Mouse (Mus musculus) inflammation-experienced regulatory T-cells, adult 6 months (primary cell): ENCODE measurements around the gene 1810065E05Rik. TPM values are rescaled to one million over a fixed set of nuclear protein-coding genes. Genes with fewer than 3 reads are reported as not detected.

Source experiments
- ATAC-seq: one replicate; pipeline ENCODE4 v1.8.0; 2017
- polyA plus RNA-seq, 3 experiments: library from polyadenylated mRNA; unstranded; fragments of 100-300 nt; shearing (Covaris generic); gene quantifications; one replicate each; pipeline ENCODE4 v1.2.1; 2017

Gene 1810065E05Rik
- polyA plus RNA-seq: not detected

DNA sequence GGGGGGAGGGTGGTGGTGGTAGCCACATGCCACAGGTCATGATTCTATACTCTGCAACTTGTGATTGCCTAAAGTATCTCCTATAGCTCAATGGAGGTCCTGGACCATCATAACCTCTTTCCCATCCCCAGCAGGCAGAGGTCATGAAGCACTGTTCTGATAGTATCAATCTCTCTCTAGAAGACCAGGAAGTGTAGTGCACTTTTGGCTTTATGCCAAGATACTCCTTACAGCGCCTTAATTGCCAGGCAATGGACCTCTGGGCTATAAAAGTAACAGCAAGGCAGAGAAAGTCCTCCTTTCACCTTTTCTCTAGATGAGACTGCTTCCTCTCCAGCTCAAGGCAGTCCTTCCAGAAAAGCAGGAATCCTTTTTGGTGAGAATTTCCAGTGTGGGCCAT lies at the start of gene 1810065E05Rik:
1810065E05Rik (plus strand) TSS at position 297 of the 400 bp plus-strand sequence.
- ATAC-seq: no peak

GRCm38 (mm10) chr11:58377273-58377672 lies 43.6 kb upstream of the 1810065E05Rik start:
- no peak for ATAC-seq

GRCm38 (mm10) chr11:58377686-58378085 lies 43.2 kb upstream of the 1810065E05Rik start:
- no peak for ATAC-seq

GRCm38 (mm10) chr11:58378763-58379278 lies 42.1 kb upstream of the 1810065E05Rik start, which contains the start of gene Lypd8:
TSS of gene Lypd8 (plus strand) at chr11:58379043.
- no peak for ATAC-seq

GRCm38 (mm10) chr11:58379516-58379915 lies 41.4 kb upstream of the 1810065E05Rik start:
- no peak for ATAC-seq

DNA sequence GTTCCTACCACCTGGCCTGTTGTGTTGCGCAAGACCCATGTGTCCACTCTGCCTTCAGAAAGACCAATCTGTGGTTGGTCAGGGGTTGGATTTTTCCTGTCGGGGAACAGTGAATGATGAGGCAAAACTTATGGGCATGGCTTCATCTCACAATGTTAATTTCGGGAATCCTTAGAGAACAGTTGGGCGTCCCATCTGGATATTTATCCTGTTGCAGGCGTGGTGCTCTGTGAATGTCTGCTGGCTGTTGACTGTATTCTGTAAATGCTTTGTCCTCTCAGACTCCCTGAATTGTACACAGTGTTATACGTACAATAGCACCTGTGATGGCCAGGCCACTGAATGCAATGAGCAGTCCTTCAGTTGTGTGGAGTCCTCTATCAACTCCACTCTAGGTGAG lies 38.4 kb upstream of the 1810065E05Rik start:
- ATAC-seq: no peak

- ATAC-seq: no peak
These were observed 20.8 kb upstream of the 1810065E05Rik start for GRCm38 (mm10) chr11:58399985-58400645.

DNA sequence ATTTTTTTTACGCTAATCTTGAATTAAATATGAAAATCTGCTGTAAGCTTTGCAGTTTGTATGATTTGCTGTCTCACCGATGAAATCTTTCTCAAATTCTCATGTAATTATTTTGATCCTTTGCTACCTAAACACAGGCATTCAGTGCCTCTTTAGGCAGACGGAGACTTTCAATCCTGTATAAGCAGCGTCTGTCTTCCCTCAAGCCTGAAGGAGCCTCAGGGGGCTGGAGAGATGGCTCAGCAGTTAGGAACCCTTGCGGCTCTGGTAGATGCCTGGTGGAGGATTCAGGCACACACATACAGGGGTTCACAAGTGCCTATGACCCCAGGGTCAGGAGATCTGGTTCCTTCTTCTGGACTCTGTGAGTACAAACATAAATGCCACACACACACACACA lies 20.3 kb upstream of the 1810065E05Rik start:
- no peak for ATAC-seq

DNA sequence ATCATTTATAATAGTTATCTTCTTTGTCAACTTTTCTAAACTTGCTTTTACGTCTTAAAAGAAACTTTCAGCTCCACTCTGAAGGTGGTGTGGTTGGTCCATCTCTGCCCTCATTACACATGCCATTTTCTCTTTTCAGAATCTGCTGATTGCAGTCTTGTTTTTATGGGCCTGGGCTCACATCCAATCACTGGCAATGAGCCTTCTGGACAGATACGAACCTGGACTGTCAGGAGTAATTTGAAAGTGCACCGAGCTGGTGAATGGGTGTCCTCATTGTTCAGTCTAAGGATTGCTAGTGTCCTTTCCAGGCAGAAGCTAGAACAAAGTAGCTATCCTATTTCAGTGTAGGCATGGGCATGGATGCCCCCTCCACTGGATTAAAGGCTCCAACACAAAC lies 12.8 kb upstream of the 1810065E05Rik start:
- ATAC-seq: no peak

GRCm38 (mm10) chr11:58418336-58418735 lies 2.6 kb upstream of the 1810065E05Rik start:
- ATAC-seq: no peak

- no peak for ATAC-seq
These were observed 11.3 kb downstream of the 1810065E05Rik start, which contains the start of gene Gm12253 for GRCm38 (mm10) chr11:58432259-58432658. TSS of gene Gm12253 (plus strand) at chr11:58432559.

DNA sequence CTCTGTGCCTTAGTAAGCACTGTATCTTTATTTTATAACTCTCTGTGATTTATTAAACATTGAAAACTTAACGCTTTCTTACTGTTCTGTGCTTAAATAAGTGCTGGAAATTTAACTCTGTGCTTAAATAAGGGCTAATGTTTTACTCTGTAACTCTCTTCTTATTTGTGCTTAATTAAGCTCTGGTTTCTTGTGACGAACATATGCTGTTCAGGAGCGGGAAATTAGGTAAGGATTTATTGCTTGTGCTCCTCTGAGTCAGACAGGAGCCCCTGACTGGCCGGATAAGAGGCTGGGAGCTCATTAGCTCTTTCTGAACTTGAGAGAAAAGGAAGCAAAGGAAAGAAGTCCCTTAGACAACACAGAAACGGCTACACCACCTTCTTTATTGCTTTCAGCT lies 17.0 kb downstream of the 1810065E05Rik start:
- ATAC-seq: no peak

GRCm38 (mm10) chr11:58452759-58453158 lies 31.8 kb downstream of the 1810065E05Rik start, which contains the start of gene Lypd9:
TSS of gene Lypd9 (minus strand) at chr11:58452923.
- ATAC-seq: no peak

DNA sequence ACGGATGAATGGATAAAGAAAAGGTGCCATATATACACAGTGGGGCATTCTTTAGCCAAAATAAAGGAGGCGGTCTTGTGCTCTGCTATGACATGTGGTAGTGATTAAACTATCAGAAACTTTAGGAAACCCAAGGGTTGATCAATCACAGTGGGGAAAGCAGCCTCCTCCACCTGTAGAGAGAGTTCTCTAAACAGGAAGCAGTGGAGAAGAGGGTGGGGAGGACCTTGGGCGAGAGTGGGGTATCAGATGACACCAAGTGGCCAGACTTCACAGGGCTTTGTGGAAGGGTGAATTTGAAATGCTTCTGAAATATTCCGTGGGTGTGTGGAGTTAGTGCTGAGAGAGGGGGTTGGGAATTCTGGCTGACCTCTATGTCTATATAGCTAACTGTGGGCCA lies 32.7 kb downstream of the 1810065E05Rik start:
- no peak for ATAC-seq

- ATAC-seq: no peak
These were observed 41.3 kb downstream of the 1810065E05Rik start, which contains the start of gene Olfr30 for GRCm38 (mm10) chr11:58462170-58462569. TSS of gene Olfr30 (minus strand) at chr11:58462270.

Other genes starting within 250 kb of the 1810065E05Rik start
- gene Mrpl22, start 249.4 kb upstream of the 1810065E05Rik start, polyA plus RNA-seq: 10 to 100 TPM; 58.3 to 73.6 (median 64.8) TPM
- 100 to 1,000 TPM; 300 to 422 (median 383) TPM for gene Igtp, start 221.6 kb upstream of the 1810065E05Rik start, polyA plus RNA-seq
- gene Irgm2, start 221.5 kb upstream of the 1810065E05Rik start, polyA plus RNA-seq: 10 to 100 TPM; 47.5 to 49.5 (median 48.5) TPM
- gene 4930438A08Rik, start 146.3 kb upstream of the 1810065E05Rik start, polyA plus RNA-seq: not detected
- 10 to 100 TPM in 1 of 3 experiments, 1 to 10 TPM in 2; 7.6 to 10.2 (median 7.8) TPM for gene Zfp692, start 114.0 kb upstream of the 1810065E05Rik start, polyA plus RNA-seq
- 10 to 100 TPM; 40.5 to 41.4 (median 41.1) TPM for gene Zfp672, start 90.8 kb upstream of the 1810065E05Rik start, polyA plus RNA-seq
- gene Sh3bp5l, start 90.4 kb upstream of the 1810065E05Rik start, polyA plus RNA-seq: 1 to 10 TPM; 5.1 to 7.9 (median 6.8) TPM
- gene Lypd8, start 42.1 kb upstream of the 1810065E05Rik start, polyA plus RNA-seq: not detected
- not detected for gene Gm12253, start 11.4 kb downstream of the 1810065E05Rik start, polyA plus RNA-seq
- not detected for gene Lypd9, start 31.8 kb downstream of the 1810065E05Rik start, polyA plus RNA-seq
- gene Olfr30, start 41.2 kb downstream of the 1810065E05Rik start, polyA plus RNA-seq: not detected
- under 1 TPM in 1 of 3 experiments, not detected in 2; 0.13 TPM for gene Olfr332, start 71.4 kb downstream of the 1810065E05Rik start, polyA plus RNA-seq
- gene Olfr331, start 81.5 kb downstream of the 1810065E05Rik start, polyA plus RNA-seq: not detected
- gene Olfr330, start 113.7 kb downstream of the 1810065E05Rik start, polyA plus RNA-seq: not detected
- not detected for gene Olfr329-ps, start 125.3 kb downstream of the 1810065E05Rik start, polyA plus RNA-seq
- gene Olfr328, start 134.5 kb downstream of the 1810065E05Rik start, polyA plus RNA-seq: not detected
- gene Olfr224, start 149.4 kb downstream of the 1810065E05Rik start, polyA plus RNA-seq: under 1 TPM in 1 of 3 experiments, not detected in 2; 0.26 TPM
- not detected for gene Olfr325, start 156.6 kb downstream of the 1810065E05Rik start, polyA plus RNA-seq
- not detected for gene Olfr324, start 174.0 kb downstream of the 1810065E05Rik start, polyA plus RNA-seq
- gene 2210407C18Rik, start 195.0 kb downstream of the 1810065E05Rik start, polyA plus RNA-seq: not detected
- not detected for gene Olfr323, start 209.4 kb downstream of the 1810065E05Rik start, polyA plus RNA-seq
- gene Trim58, start 219.4 kb downstream of the 1810065E05Rik start, polyA plus RNA-seq: not detected
- not detected for gene Olfr322, start 237.7 kb downstream of the 1810065E05Rik start, polyA plus RNA-seq